ENCODE assay signal across 8 mouse cellular contexts in genomic region chr8:94875871-94876150, GRCm38 (mm10). TPM values are rescaled to one million over a fixed set of nuclear protein-coding genes. Genes with fewer than 3 reads are reported as not detected.
DNase-seq lines count a peak whose midpoint lies in the region; ATAC-seq and TF ChIP-seq lines count a peak whose summit lies in the region.

No protein-coding gene starts in this region.

- ATAC-seq in hindbrain, embryonic 11.5 days (ENCODE audit: low FRiP score), result no peak
- peak; percentile 47 for ATAC-seq in midbrain, embryonic 11.5 days (ENCODE audit: low FRiP score)

- under 1% methylated on average over 18 of the region's 20 CpGs for WGBS in kidney, adult 2 months
- WGBS in bone marrow, adult 2 months, result 0% methylated on average over 20 of the region's 20 CpGs
- 0% methylated on average over 11 of the region's 20 CpGs for WGBS in hindbrain, embryonic 11.5 days
- WGBS in midbrain, embryonic 11.5 days, result under 1% methylated on average over 14 of the region's 20 CpGs

- H3K36me3 ChIP-seq in kidney, adult 2 months (ENCODE audit: control insufficient read depth, insufficient read depth, low read length), result no peaks in the 10 kb centered on the region
- H3K36me3 ChIP-seq in hindbrain, embryonic 11.5 days (ENCODE audit: control insufficient read depth, insufficient read depth, low read length), result no peaks in the 10 kb centered on the region
- H3K36me3 ChIP-seq in midbrain, embryonic 11.5 days (ENCODE audit: control insufficient read depth, insufficient read depth, low read length), result no peaks in the 10 kb centered on the region

- H3K27me3 ChIP-seq in kidney, adult 2 months (replicated peaks; ENCODE audit: control insufficient read depth, insufficient read depth, low read length), result no peaks in the 10 kb centered on the region
- peaks cover 17% of the 10 kb centered on the region for H3K27me3 ChIP-seq in hindbrain, embryonic 11.5 days (ENCODE audit: control insufficient read depth, insufficient read depth, low read length)
- peaks cover 14% of the 10 kb centered on the region for H3K27me3 ChIP-seq in midbrain, embryonic 11.5 days (ENCODE audit: control insufficient read depth, insufficient read depth, low read length)

- no peak for DNase-seq in kidney, adult 2 months
- no peak for DNase-seq in kidney, adult 18-20 months
- peak; percentile 30 for DNase-seq in hindbrain, embryonic 11.5 days (ENCODE audit: low spot score)
- DNase-seq in midbrain, embryonic 11.5 days (ENCODE audit: low spot score, missing footprints), result peak; percentile 90
- DNase-seq in layer of hippocampus, adult 9-10 months (ENCODE audit: low spot score), result no peak
- DNase-seq in thymus, postnatal 10 days (ENCODE audit: low spot score in 2 of 2), result no peak
- DNase-seq in adrenal gland, adult (ENCODE audit: inconsistent age in 2 of 2, low spot score in 1 of 2), result no peak

- peak overlapping the region; percentile 62 for H3K4me3 ChIP-seq in kidney, adult 2 months (ENCODE audit: insufficient read depth, low read depth, low read length)
- H3K4me3 ChIP-seq in bone marrow, adult 2 months (replicated peaks; ENCODE audit: control insufficient read depth, low read depth, low read length), result peak overlapping the region; percentile 61
- peak overlapping the region; percentile 55 for H3K4me3 ChIP-seq in hindbrain, embryonic 11.5 days (ENCODE audit: low read depth, low read length)
- H3K4me3 ChIP-seq in midbrain, embryonic 11.5 days (ENCODE audit: low read depth, low read length), result peak overlapping the region; percentile 57

- H3K4me1 ChIP-seq in kidney, adult 2 months (ENCODE audit: control insufficient read depth, insufficient read depth, low read length), result peaks cover 31% of the 10 kb centered on the region
- peaks cover 3% of the 10 kb centered on the region; the same call in 1 of the 2 replicates for H3K4me1 ChIP-seq in bone marrow, adult 2 months (ENCODE audit: control insufficient read depth, insufficient read depth, low read length)
- peaks cover 10% of the 10 kb centered on the region for H3K4me1 ChIP-seq in hindbrain, embryonic 11.5 days (replicated peaks; ENCODE audit: control insufficient read depth, insufficient read depth, low read length)
- H3K4me1 ChIP-seq in midbrain, embryonic 11.5 days (ENCODE audit: control insufficient read depth, insufficient read depth, low read length), result peaks cover 13% of the 10 kb centered on the region

- peak overlapping the region; percentile 65 for H3K9ac ChIP-seq in hindbrain, embryonic 11.5 days (ENCODE audit: low read depth, low read length)
- peak overlapping the region; percentile 60 for H3K9ac ChIP-seq in midbrain, embryonic 11.5 days (ENCODE audit: low read length)

- H3K4me2 ChIP-seq in hindbrain, embryonic 11.5 days (replicated peaks; ENCODE audit: low read depth, low read length), result peak overlapping the region; percentile 95
- peak overlapping the region; percentile 97 for H3K4me2 ChIP-seq in midbrain, embryonic 11.5 days

- no peaks in the 10 kb centered on the region for H3K9me3 ChIP-seq in hindbrain, embryonic 11.5 days (ENCODE audit: control insufficient read depth, low read length)
- no peaks in the 10 kb centered on the region for H3K9me3 ChIP-seq in midbrain, embryonic 11.5 days (ENCODE audit: control insufficient read depth, low read length)

- TF ChIP-seq POLR2A in kidney, adult 2 months (IDR thresholded peaks at IDR 0.05; ENCODE audit: low read depth, low read length), result no peak
- TF ChIP-seq POLR2A in bone marrow, adult 2 months (IDR thresholded peaks at IDR 0.05; ENCODE audit: borderline replicate concordance, control insufficient read depth, low read depth, low read length), result no peak

- peak overlapping the region; percentile 26 for H3K27ac ChIP-seq in kidney, adult 2 months (ENCODE audit: insufficient read depth, low read depth, low read length)
- peak overlapping the region; percentile 51; the same call in 1 of the 2 replicates for H3K27ac ChIP-seq in bone marrow, adult 2 months (ENCODE audit: control insufficient read depth, insufficient read depth, low read depth, low read length, poor library complexity)
- peak overlapping the region; percentile 42; the same call in 1 of the 2 replicates for H3K27ac ChIP-seq in hindbrain, embryonic 11.5 days (ENCODE audit: low read depth, low read length)
- H3K27ac ChIP-seq in midbrain, embryonic 11.5 days (ENCODE audit: low read depth, low read length), result no peak overlapping the region

- TF ChIP-seq CTCF in kidney, adult 2 months (conservative IDR thresholded peaks at IDR 0.05; ENCODE audit: insufficient read depth, insufficient read length, low read depth, low read length), result no peak
- no peak for TF ChIP-seq CTCF in bone marrow, adult 2 months (IDR thresholded peaks at IDR 0.05; ENCODE audit: control insufficient read depth, insufficient read depth, low read length)

RNA-seq across cellular contexts. Expression of gene Dok4, which starts 0.3 kb away (rescaled TPM):
- 20.2 and 21.7 TPM in 2 replicates for polyA plus RNA-seq in kidney, adult 2 months (2012; rRNA removed)
- 3.0 and 5.6 TPM in 2 replicates for polyA plus RNA-seq in bone marrow, adult 2 months (2011; ENCODE audit: insufficient read depth, insufficient read length, low replicate concordance, missing spikeins)
- 13.5 and 14.7 TPM in 2 replicates for polyA plus RNA-seq in hindbrain, embryonic 11.5 days (2014; fragmentation: Nextera tagmentation; extraction: Ambion mirVana)
- 12.0 and 12.9 TPM in 2 replicates for polyA plus RNA-seq in midbrain, embryonic 11.5 days (2014; fragmentation: Nextera tagmentation; extraction: Ambion mirVana)

RNA-seq across cellular contexts. Expression of gene Polr2c, which starts 18.6 kb away (rescaled TPM):
- polyA plus RNA-seq in kidney, adult 2 months (2012; rRNA removed), result 107 and 112 TPM in 2 replicates
- 33.6 and 37.9 TPM in 2 replicates for polyA plus RNA-seq in bone marrow, adult 2 months (2011; ENCODE audit: insufficient read depth, insufficient read length, low replicate concordance, missing spikeins)
- polyA plus RNA-seq in hindbrain, embryonic 11.5 days (2014; fragmentation: Nextera tagmentation; extraction: Ambion mirVana), result 159 and 165 TPM in 2 replicates
- 160 and 169 TPM in 2 replicates for polyA plus RNA-seq in midbrain, embryonic 11.5 days (2014; fragmentation: Nextera tagmentation; extraction: Ambion mirVana)

RNA-seq across cellular contexts. Expression of gene Ciapin1, which starts 37.7 kb away (rescaled TPM):
- 55.8 and 71.2 TPM in 2 replicates for polyA plus RNA-seq in kidney, adult 2 months (2012; rRNA removed)
- polyA plus RNA-seq in bone marrow, adult 2 months (2011; ENCODE audit: insufficient read depth, insufficient read length, low replicate concordance, missing spikeins), result 36.7 and 38.1 TPM in 2 replicates
- 124 and 145 TPM in 2 replicates for polyA plus RNA-seq in hindbrain, embryonic 11.5 days (2014; fragmentation: Nextera tagmentation; extraction: Ambion mirVana)
- 134 and 154 TPM in 2 replicates for polyA plus RNA-seq in midbrain, embryonic 11.5 days (2014; fragmentation: Nextera tagmentation; extraction: Ambion mirVana)

RNA-seq across cellular contexts. Expression of gene Coq9, which starts 37.7 kb away (rescaled TPM):
- 378 and 521 TPM in 2 replicates for polyA plus RNA-seq in kidney, adult 2 months (2012; rRNA removed)
- 21.8 and 35.8 TPM in 2 replicates for polyA plus RNA-seq in bone marrow, adult 2 months (2011; ENCODE audit: insufficient read depth, insufficient read length, low replicate concordance, missing spikeins)
- 52.3 and 55.0 TPM in 2 replicates for polyA plus RNA-seq in hindbrain, embryonic 11.5 days (2014; fragmentation: Nextera tagmentation; extraction: Ambion mirVana)
- polyA plus RNA-seq in midbrain, embryonic 11.5 days (2014; fragmentation: Nextera tagmentation; extraction: Ambion mirVana), result 49.4 and 51.5 TPM in 2 replicates

RNA-seq across cellular contexts. Expression of gene Ccdc102a, which starts 42.1 kb away (rescaled TPM):
- 5.7 and 6.8 TPM in 2 replicates for polyA plus RNA-seq in kidney, adult 2 months (2012; rRNA removed)
- 0.70 and 2.8 TPM in 2 replicates for polyA plus RNA-seq in bone marrow, adult 2 months (2011; ENCODE audit: insufficient read depth, insufficient read length, low replicate concordance, missing spikeins)
- 18.5 and 19.2 TPM in 2 replicates for polyA plus RNA-seq in hindbrain, embryonic 11.5 days (2014; fragmentation: Nextera tagmentation; extraction: Ambion mirVana)
- polyA plus RNA-seq in midbrain, embryonic 11.5 days (2014; fragmentation: Nextera tagmentation; extraction: Ambion mirVana), result 13.5 and 15.9 TPM in 2 replicates

Comparison
In these comparisons a context has a peak if more than half of its experiments do, and no peak if none do; other contexts are left out.
1. DNase-seq: peak in hindbrain, embryonic 11.5 days (single experiment) and midbrain, embryonic 11.5 days (single experiment); none in kidney, adult 2 months (single experiment), kidney, adult 18-20 months (single experiment), layer of hippocampus, adult 9-10 months (single experiment), thymus, postnatal 10 days (0 of 2) and adrenal gland, adult (0 of 2).
2. Peak in every context shown above with its lines, with median percentiles within 50 percentile points of each other: H3K4me3 ChIP-seq.